Mouse (Mus musculus) forebrain, postnatal 0 days (tissue): ENCODE data around the gene Fam102b. TPM values are rescaled to one million over a fixed set of nuclear protein-coding genes. Genes with fewer than 3 reads are reported as not detected.

Experiments
- ATAC-seq: fragments of 200-750 bp; cut with Nextera tagmentation; 2 replicates; pipeline ENCODE4 v1.8.0; 2017; ENCODE audit warnings: mild to moderate bottlenecking, moderate library complexity
- DNase-seq: peaks from one replicate; pipeline ENCODE4 v3.0.0-alpha.2; 2015
- H3K27ac ChIP-seq: fragments of 300-500 bp; sonication (generic); 2 replicates; pipeline ENCODE4 v1.5.1; 2014; ENCODE audit warnings: low read depth, mild to moderate bottlenecking, antibody characterized with exemption, low read length, moderate library complexity, mixed read lengths
- H3K27me3 ChIP-seq: fragments of 300-500 bp; sonication (generic); 2 replicates; pipeline ENCODE4 v1.6.1; 2014; ENCODE audit warnings: mild to moderate bottlenecking, low read length, mixed read lengths; ENCODE audit not compliant: insufficient read depth
- H3K36me3 ChIP-seq: fragments of 300-500 bp; sonication (generic); 2 replicates; pipeline ENCODE4 v1.6.1; 2014; ENCODE audit warnings: mild to moderate bottlenecking, moderate library complexity; ENCODE audit not compliant: insufficient read depth
- H3K4me1 ChIP-seq: fragments of 300-500 bp; sonication (generic); 2 replicates; pipeline ENCODE4 v1.6.1; 2014; ENCODE audit warnings: antibody characterized with exemption; ENCODE audit not compliant: insufficient read depth
- H3K4me2 ChIP-seq: fragments of 300-500 bp; sonication (generic); 2 replicates; pipeline ENCODE4 v1.6.1; 2014; ENCODE audit warnings: low read depth, mild to moderate bottlenecking, moderate library complexity
- H3K4me3 ChIP-seq: fragments of 300-500 bp; sonication (generic); 2 replicates; pipeline ENCODE4 v1.5.1; 2014; ENCODE audit warnings: low read depth, low read length, mixed read lengths
- H3K9ac ChIP-seq: fragments of 300-500 bp; sonication (generic); 2 replicates; pipeline ENCODE4 v1.6.1; 2014; ENCODE audit warnings: mild to moderate bottlenecking
- H3K9me3 ChIP-seq: fragments of 300-500 bp; sonication (generic); 2 replicates; pipeline ENCODE4 v1.6.1; 2016; ENCODE audit warnings: low read length
- CTCF ChIP-seq: sonication (generic); IDR thresholded peaks from 2 replicates; pipeline ENCODE4 v1.5.1; 2016; ENCODE audit warnings: antibody characterized with exemption, control low read depth, low read depth
- WGBS: fragments of 180-500 bp; shearing (Covaris S2); extraction: QIAGEN DNeasy Blood & Tissue Kit; methylation state at CpG from one replicate; pipeline ENCODE4 v1.1.7; 2014; 5-methylcytosine and 5-hydroxymethylcytosine counted together
- polyA plus RNA-seq: library from polyadenylated mRNA; unstranded; fragments of >200 nt; fragmentation: Nextera tagmentation; extraction: Ambion mirVana; gene quantifications from 2 replicates; pipeline ENCODE4 v1.2.1, GENCODE M21; 2015
- total RNA-seq: library from RNA; depleted of rRNA; stranded (reverse); fragments of >200 nt; gene quantifications from 2 replicates; pipeline ENCODE4 v1.2.3, GENCODE M21; 2014

Gene Fam102b
- total and polyA plus RNA-seq, 2 experiments from 2014 or later = 26.8 to 99.9 TPM

- Histone ChIP-seq H3K4me2 (no peak overlapping the region), H3K4me3 (no peak overlapping the region), H3K9ac (no peak overlapping the region), H3K36me3 (peaks cover 29% of the 10 kb centered on the region), H3K27me3 (no peaks in the 10 kb centered on the region), H3K9me3 (no peaks in the 10 kb centered on the region), H3K4me1 (no peaks in the 10 kb centered on the region), H3K27ac (no peak overlapping the region)
- ATAC-seq (no peak), DNase-seq (no peak)
- no peak for TF ChIP-seq CTCF
- WGBS = 86% methylated on average over 15 of the region's 15 CpGs
Observed at GRCm38 (mm10) chr3:108974920-108975485, 52.4 kb downstream of the Fam102b start.

GRCm38 (mm10) chr3:108973980-108974660, 53.3 kb downstream of the Fam102b start:
- Histone ChIP-seq H3K9ac (no peak overlapping the region), H3K36me3 (peaks cover 20% of the 10 kb centered on the region), H3K27me3 (no peaks in the 10 kb centered on the region), H3K4me1 (no peaks in the 10 kb centered on the region), H3K4me2 (no peak overlapping the region), H3K27ac (no peak overlapping the region), H3K4me3 (no peak overlapping the region), H3K9me3 (no peaks in the 10 kb centered on the region)
- DNase-seq (no peak), ATAC-seq (no peak)
- WGBS = 81% methylated on average over 13 of the region's 13 CpGs
- TF ChIP-seq CTCF = no peak

GRCm38 (mm10) chr3:108966051-108966450, 61.4 kb downstream of the Fam102b start:
- DNase-seq = no peak
- H3K4me1 ChIP-seq = peaks cover 9% of the 10 kb centered on the region; the same call in 1 of the 2 replicates
- H3K4me3 ChIP-seq = no peak overlapping the region
- no peaks in the 10 kb centered on the region for H3K27me3 ChIP-seq
- H3K9me3 ChIP-seq = no peaks in the 10 kb centered on the region
- ATAC-seq = no peak
- no peak overlapping the region for H3K9ac ChIP-seq
- no peak overlapping the region for H3K27ac ChIP-seq
- peaks cover 4% of the 10 kb centered on the region; the same call in 1 of the 2 replicates for H3K36me3 ChIP-seq
- no peak for TF ChIP-seq CTCF
- no peak overlapping the region for H3K4me2 ChIP-seq
- 98% methylated on average over 3 of the region's 3 CpGs for WGBS

GRCm38 (mm10) chr3:108964361-108965044, 62.9 kb downstream of the Fam102b start:
- ATAC-seq (no peak), DNase-seq (no peak)
- Histone ChIP-seq H3K27ac (no peak overlapping the region), H3K36me3 (no peaks in the 10 kb centered on the region), H3K4me1 (peaks cover 9% of the 10 kb centered on the region; the same call in 1 of the 2 replicates), H3K9me3 (no peaks in the 10 kb centered on the region), H3K4me3 (no peak overlapping the region), H3K9ac (no peak overlapping the region), H3K4me2 (no peak overlapping the region), H3K27me3 (no peaks in the 10 kb centered on the region)
- 77% methylated on average over 7 of the region's 7 CpGs for WGBS
- peak; percentile 32; the same call in 1 of the 2 replicates for TF ChIP-seq CTCF

GRCm38 (mm10) chr3:108963776-108964175, 63.6 kb downstream of the Fam102b start:
- Histone ChIP-seq H3K27me3 (no peaks in the 10 kb centered on the region), H3K9ac (no peak overlapping the region), H3K27ac (no peak overlapping the region), H3K9me3 (no peaks in the 10 kb centered on the region), H3K36me3 (no peaks in the 10 kb centered on the region), H3K4me3 (no peak overlapping the region), H3K4me2 (no peak overlapping the region), H3K4me1 (peaks cover 9% of the 10 kb centered on the region; the same call in 1 of the 2 replicates)
- no peak for TF ChIP-seq CTCF
- DNase-seq (no peak), ATAC-seq (no peak)
- 86% methylated on average over 3 of the region's 3 CpGs for WGBS

- peaks cover 9% of the 10 kb centered on the region; the same call in 1 of the 2 replicates for H3K4me1 ChIP-seq
- DNase-seq (no peak), ATAC-seq (no peak)
- H3K36me3 ChIP-seq = no peaks in the 10 kb centered on the region
- no peak overlapping the region for H3K27ac ChIP-seq
- 74% methylated on average over 3 of the region's 3 CpGs for WGBS
- no peaks in the 10 kb centered on the region for H3K9me3 ChIP-seq
- TF ChIP-seq CTCF = no peak
- H3K4me2 ChIP-seq = no peak overlapping the region
- H3K27me3 ChIP-seq = no peaks in the 10 kb centered on the region
- no peak overlapping the region for H3K4me3 ChIP-seq
- no peak overlapping the region for H3K9ac ChIP-seq
Observed at GRCm38 (mm10) chr3:108963278-108963677, 64.1 kb downstream of the Fam102b start.

GRCm38 (mm10) chr3:108961655-108962054, 65.8 kb downstream of the Fam102b start:
- peak overlapping the region; percentile 59 for H3K27ac ChIP-seq
- no peak for TF ChIP-seq CTCF
- no peak overlapping the region for H3K9ac ChIP-seq
- no peaks in the 10 kb centered on the region for H3K27me3 ChIP-seq
- H3K4me3 ChIP-seq = no peak overlapping the region
- no peaks in the 10 kb centered on the region for H3K36me3 ChIP-seq
- peak; percentile 42 for ATAC-seq
- 41% methylated on average over 6 of the region's 6 CpGs for WGBS
- peaks cover 9% of the 10 kb centered on the region; the same call in 1 of the 2 replicates for H3K4me1 ChIP-seq
- no peak for DNase-seq
- peak overlapping the region; percentile 29 for H3K4me2 ChIP-seq
- no peaks in the 10 kb centered on the region for H3K9me3 ChIP-seq
